Mouse (Mus musculus) lung, postnatal 0 days (tissue): Measurements from ENCODE around the gene Pjvk. TPM values are rescaled to one million over a fixed set of nuclear protein-coding genes. Genes with fewer than 3 reads are reported as not detected.

Experiments
- ATAC-seq: fragments of 200-750 bp; cut with Nextera tagmentation; 2 replicates; pipeline ENCODE4 v1.8.0; 2017; ENCODE audit warnings: moderate library complexity
- DNase-seq: peaks from one replicate; pipeline ENCODE4 v3.0.0-alpha.2; 2016; ENCODE audit warnings: low spot score
- H3K27ac ChIP-seq: fragments of 300-500 bp; sonication (generic); 2 replicates; pipeline ENCODE4 v1.5.1; 2014; ENCODE audit warnings: antibody characterized with exemption, mild to moderate bottlenecking, low read length, mixed read lengths
- H3K27me3 ChIP-seq: fragments of 300-500 bp; sonication (generic); replicated peaks from 2 replicates; pipeline ENCODE4 v1.6.1; 2014; ENCODE audit warnings: low read length, mixed read lengths; ENCODE audit not compliant: insufficient read depth
- H3K36me3 ChIP-seq: fragments of 300-500 bp; sonication (generic); 2 replicates; pipeline ENCODE4 v1.6.1; 2014; ENCODE audit warnings: low read length, mixed read lengths; ENCODE audit not compliant: insufficient read depth
- H3K4me1 ChIP-seq: fragments of 300-500 bp; sonication (generic); 2 replicates; pipeline ENCODE4 v1.6.1; 2014; ENCODE audit warnings: antibody characterized with exemption, low read depth, low read length, mixed read lengths; ENCODE audit not compliant: insufficient read depth
- H3K4me2 ChIP-seq: fragments of 300-500 bp; sonication (generic); replicated peaks from 2 replicates; pipeline ENCODE4 v1.6.1; 2014; ENCODE audit warnings: low read depth, mild to moderate bottlenecking, low read length, moderate library complexity, mixed read lengths
- H3K4me3 ChIP-seq: fragments of 300-500 bp; sonication (generic); 2 replicates; pipeline ENCODE4 v1.5.1; 2014; ENCODE audit warnings: low read depth, low read length
- H3K9ac ChIP-seq: fragments of 300-500 bp; sonication (generic); replicated peaks from 2 replicates; pipeline ENCODE4 v1.6.1; 2014; ENCODE audit warnings: low read depth, mild to moderate bottlenecking
- H3K9me3 ChIP-seq: fragments of 300-500 bp; sonication (generic); 2 replicates; pipeline ENCODE4 v1.6.1; 2016; ENCODE audit warnings: low read length, mixed read lengths
- CTCF ChIP-seq: IDR thresholded peaks from 2 replicates; pipeline ENCODE4 v1.5.1; 2016; ENCODE audit warnings: antibody characterized with exemption, mild to moderate bottlenecking
- EP300 ChIP-seq: IDR thresholded peaks from 2 replicates; pipeline ENCODE4 v1.6.1; 2016; ENCODE audit warnings: antibody characterized with exemption, mild to moderate bottlenecking, control low read depth
- WGBS: fragments of 180-500 bp; shearing (Covaris S2); extraction: QIAGEN DNeasy Blood & Tissue Kit; methylation state at CpG from one replicate; pipeline ENCODE4 v1.1.7; 2014; 5-methylcytosine and 5-hydroxymethylcytosine counted together
- polyA plus RNA-seq: library from polyadenylated mRNA; unstranded; fragments of >200 nt; fragmentation: Nextera tagmentation; extraction: Ambion mirVana; gene quantifications from 2 replicates; pipeline ENCODE4 v1.2.1, GENCODE M21; 2015

Pjvk gene
- polyA plus RNA-seq, result 0.26 and 0.29 TPM in 2 replicates

- DNase-seq (peak; percentile 100), ATAC-seq (peak; percentile 98)
- no peaks in the 10 kb centered on the region for H3K9me3 ChIP-seq
- H3K27ac ChIP-seq, result peak within 1 kb of the TSS; percentile 79
- H3K9ac ChIP-seq, result peak within 1 kb of the TSS; percentile 63
- no peaks in the 10 kb centered on the region for H3K27me3 ChIP-seq
- 0% methylated on average over 20 of the region's 42 CpGs for WGBS
- H3K4me3 ChIP-seq, result peak within 1 kb of the TSS; percentile 68
- TF ChIP-seq EP300, result peak; percentile 73; the same call in 1 of the 2 replicates
- no peak for TF ChIP-seq CTCF
- peak within 1 kb of the TSS; percentile 84 for H3K4me2 ChIP-seq
- H3K4me1 ChIP-seq, result peaks cover 8% of the 10 kb centered on the region; the same call in 1 of the 2 replicates
- H3K36me3 ChIP-seq, result no peaks in the 10 kb centered on the region
These were observed at the start of gene Pjvk, which contains the start of gene Prkra for GRCm38 (mm10) chr2:76647883-76648570. Gene Pjvk, plus strand, starts transcription at chr2:76648476. Gene Prkra, minus strand, starts transcription at chr2:76648015.

- H3K4me3 ChIP-seq, result no peak overlapping the region
- H3K9me3 ChIP-seq, result no peaks in the 10 kb centered on the region
- no peak overlapping the region for H3K27ac ChIP-seq
- TF ChIP-seq EP300, result no peak
- TF ChIP-seq CTCF, result peak; percentile 62
- no peak overlapping the region for H3K4me2 ChIP-seq
- DNase-seq, result no peak
- 68% methylated on average over 5 of the region's 5 CpGs for WGBS
- H3K36me3 ChIP-seq, result no peaks in the 10 kb centered on the region
- no peaks in the 10 kb centered on the region for H3K4me1 ChIP-seq
- no peaks in the 10 kb centered on the region for H3K27me3 ChIP-seq
- no peak for ATAC-seq
- no peak overlapping the region for H3K9ac ChIP-seq
These were observed 49.1 kb upstream of the Pjvk start for GRCm38 (mm10) chr2:76599214-76599613.

GRCm38 (mm10) chr2:76602256-76602655, 46.0 kb upstream of the Pjvk start:
- H3K9me3 ChIP-seq, result no peaks in the 10 kb centered on the region
- no peak overlapping the region for H3K4me2 ChIP-seq
- ATAC-seq (no peak), DNase-seq (no peak)
- H3K36me3 ChIP-seq, result no peaks in the 10 kb centered on the region
- no peak overlapping the region for H3K9ac ChIP-seq
- no peaks in the 10 kb centered on the region for H3K27me3 ChIP-seq
- no peak overlapping the region for H3K4me3 ChIP-seq
- no peak overlapping the region for H3K27ac ChIP-seq
- WGBS, result 88% methylated on average over 1 of the region's 1 CpGs
- H3K4me1 ChIP-seq, result no peaks in the 10 kb centered on the region
- TF ChIP-seq EP300 (no peak), CTCF (no peak)

GRCm38 (mm10) chr2:76606704-76607103, 41.6 kb upstream of the Pjvk start:
- no peak for TF ChIP-seq EP300
- no peak for TF ChIP-seq CTCF
- Histone ChIP-seq H3K36me3 (no peaks in the 10 kb centered on the region), H3K9me3 (no peaks in the 10 kb centered on the region), H3K9ac (no peak overlapping the region), H3K27me3 (no peaks in the 10 kb centered on the region), H3K4me1 (peaks cover 3% of the 10 kb centered on the region; the same call in 1 of the 2 replicates), H3K4me2 (no peak overlapping the region), H3K4me3 (no peak overlapping the region), H3K27ac (no peak overlapping the region)
- no peak for ATAC-seq
- WGBS, result 79% methylated on average over 3 of the region's 3 CpGs
- no peak for DNase-seq

- Histone ChIP-seq H3K4me2 (no peak overlapping the region), H3K9me3 (no peaks in the 10 kb centered on the region), H3K4me3 (no peak overlapping the region), H3K9ac (no peak overlapping the region), H3K36me3 (no peaks in the 10 kb centered on the region), H3K27ac (no peak overlapping the region), H3K27me3 (no peaks in the 10 kb centered on the region), H3K4me1 (peaks cover 3% of the 10 kb centered on the region; the same call in 1 of the 2 replicates)
- DNase-seq, result peak; percentile 61
- ATAC-seq, result peak; percentile 56
- TF ChIP-seq EP300, result no peak
- TF ChIP-seq CTCF, result no peak
- 48% methylated on average over 10 of the region's 10 CpGs for WGBS
These were observed 37.8 kb upstream of the Pjvk start for GRCm38 (mm10) chr2:76610326-76611104.

GRCm38 (mm10) chr2:76611996-76612395, 36.3 kb upstream of the Pjvk start:
- 64% methylated on average over 3 of the region's 3 CpGs for WGBS
- peaks cover 3% of the 10 kb centered on the region; the same call in 1 of the 2 replicates for H3K4me1 ChIP-seq
- TF ChIP-seq EP300 (no peak), CTCF (no peak)

More at GRCm38 (mm10) chr2:76611996-76612395, 36.3 kb upstream of the Pjvk start:
- no peak for DNase-seq
- no peak overlapping the region for H3K4me2 ChIP-seq
- no peaks in the 10 kb centered on the region for H3K27me3 ChIP-seq
- no peak overlapping the region for H3K27ac ChIP-seq
- H3K9ac ChIP-seq, result no peak overlapping the region
- H3K36me3 ChIP-seq, result no peaks in the 10 kb centered on the region
- no peaks in the 10 kb centered on the region for H3K9me3 ChIP-seq
- no peak overlapping the region for H3K4me3 ChIP-seq
- ATAC-seq, result no peak
